Mouse (Mus musculus) lung, embryonic 15.5 days (tissue): ENCODE data around the gene Plekho2. TPM values are rescaled to one million over a fixed set of nuclear protein-coding genes. Genes with fewer than 3 reads are reported as not detected.

Experiments used
- ATAC-seq: fragments of 200-750 bp; cut with Nextera tagmentation; 2 replicates; pipeline ENCODE4 v1.8.0; 2017; ENCODE audit warnings: moderate number of reproducible peaks, borderline replicate concordance; ENCODE audit not compliant: low FRiP score, low TSS enrichment; ENCODE audit errors: extremely low read depth
- H3K27ac ChIP-seq: fragments of 300-500 bp; sonication (generic); 2 replicates; pipeline ENCODE4 v1.5.1; 2015; ENCODE audit warnings: moderate library complexity, mild to moderate bottlenecking, inconsistent platforms
- H3K27me3 ChIP-seq: fragments of 300-500 bp; sonication (generic); 2 replicates; pipeline ENCODE4 v1.6.1; 2015; ENCODE audit warnings: inconsistent platforms
- H3K36me3 ChIP-seq: fragments of 300-500 bp; sonication (generic); 2 replicates; pipeline ENCODE4 v1.6.1; 2015; ENCODE audit warnings: inconsistent platforms
- H3K4me1 ChIP-seq: fragments of 300-500 bp; sonication (generic); 2 replicates; pipeline ENCODE4 v1.6.1; 2015; ENCODE audit warnings: inconsistent platforms
- H3K4me2 ChIP-seq: fragments of 300-500 bp; sonication (generic); 2 replicates; pipeline ENCODE4 v1.6.1; 2015; ENCODE audit warnings: inconsistent platforms, mild to moderate bottlenecking, moderate library complexity
- H3K4me3 ChIP-seq: fragments of 300-500 bp; sonication (generic); 2 replicates; pipeline ENCODE4 v1.5.1; 2015; ENCODE audit warnings: mild to moderate bottlenecking, inconsistent platforms
- H3K9ac ChIP-seq: fragments of 300-500 bp; sonication (generic); 2 replicates; pipeline ENCODE4 v1.6.1; 2015; ENCODE audit warnings: inconsistent platforms
- H3K9me3 ChIP-seq: fragments of 300-500 bp; sonication (generic); 2 replicates; pipeline ENCODE4 v1.6.1; 2016; ENCODE audit warnings: inconsistent platforms
- WGBS: fragments of 180-500 bp; shearing (Covaris S2); methylation state at CpG from one replicate; pipeline ENCODE4 v1.1.7; 2015; 5-methylcytosine and 5-hydroxymethylcytosine counted together
- polyA plus RNA-seq: library from polyadenylated mRNA; unstranded; fragments of >200 nt; fragmentation: Nextera tagmentation; extraction: Ambion mirVana; gene quantifications from 2 replicates; pipeline ENCODE4 v1.2.1, GENCODE M21; 2015

Gene Plekho2
- polyA plus RNA-seq, 1 experiment from 2014 or later, result 21.7 TPM

- no peak overlapping the region for H3K4me2 ChIP-seq
- no peak overlapping the region for H3K27ac ChIP-seq
- no peaks in the 10 kb centered on the region for H3K27me3 ChIP-seq
- no peaks in the 10 kb centered on the region for H3K9me3 ChIP-seq
- H3K4me3 ChIP-seq, result no peak overlapping the region
- H3K4me1 ChIP-seq, result peaks cover 16% of the 10 kb centered on the region
- H3K36me3 ChIP-seq, result peaks cover 26% of the 10 kb centered on the region
- ATAC-seq, result no peak
- 87% methylated on average over 5 of the region's 5 CpGs for WGBS
- no peak overlapping the region for H3K9ac ChIP-seq
These were observed 16.8 kb downstream of the Plekho2 start for GRCm38 (mm10) chr9:65563073-65563472.

GRCm38 (mm10) chr9:65562081-65562506, 17.7 kb downstream of the Plekho2 start:
- WGBS, result 23% methylated on average over 4 of the region's 4 CpGs
- Histone ChIP-seq H3K27me3 (no peaks in the 10 kb centered on the region), H3K9ac (no peak overlapping the region), H3K36me3 (peaks cover 32% of the 10 kb centered on the region), H3K27ac (peak overlapping the region; percentile 13), H3K4me3 (no peak overlapping the region), H3K9me3 (no peaks in the 10 kb centered on the region), H3K4me2 (no peak overlapping the region), H3K4me1 (peaks cover 16% of the 10 kb centered on the region)
- ATAC-seq, result peak; percentile 29; the same call in 1 of the 2 replicates

GRCm38 (mm10) chr9:65561016-65561415, 18.8 kb downstream of the Plekho2 start:
- no peak for ATAC-seq
- Histone ChIP-seq H3K4me3 (no peak overlapping the region), H3K27me3 (no peaks in the 10 kb centered on the region), H3K9ac (no peak overlapping the region), H3K9me3 (no peaks in the 10 kb centered on the region), H3K27ac (no peak overlapping the region), H3K36me3 (peaks cover 38% of the 10 kb centered on the region), H3K4me2 (no peak overlapping the region), H3K4me1 (peaks cover 16% of the 10 kb centered on the region)
- WGBS, result 84% methylated on average over 4 of the region's 4 CpGs

- Histone ChIP-seq H3K9me3 (no peaks in the 10 kb centered on the region), H3K36me3 (peaks cover 41% of the 10 kb centered on the region; the same call in 1 of the 2 replicates), H3K27ac (no peak overlapping the region), H3K4me1 (peaks cover 33% of the 10 kb centered on the region), H3K9ac (no peak overlapping the region), H3K27me3 (no peaks in the 10 kb centered on the region), H3K4me2 (no peak overlapping the region), H3K4me3 (no peak overlapping the region)
- no peak for ATAC-seq
- 78% methylated on average over 6 of the region's 6 CpGs for WGBS
These were observed 21.0 kb downstream of the Plekho2 start for GRCm38 (mm10) chr9:65558806-65559205.

GRCm38 (mm10) chr9:65556979-65557378, 22.9 kb downstream of the Plekho2 start:
- no peak for ATAC-seq
- H3K36me3 ChIP-seq, result peaks cover 41% of the 10 kb centered on the region; the same call in 1 of the 2 replicates
- 96% methylated on average over 5 of the region's 5 CpGs for WGBS
- no peaks in the 10 kb centered on the region for H3K9me3 ChIP-seq
- no peak overlapping the region for H3K27ac ChIP-seq
- no peak overlapping the region for H3K9ac ChIP-seq
- no peak overlapping the region for H3K4me3 ChIP-seq
- H3K4me2 ChIP-seq, result no peak overlapping the region
- H3K27me3 ChIP-seq, result no peaks in the 10 kb centered on the region
- peaks cover 29% of the 10 kb centered on the region for H3K4me1 ChIP-seq

- Histone ChIP-seq H3K4me1 (peaks cover 28% of the 10 kb centered on the region), H3K36me3 (peaks cover 41% of the 10 kb centered on the region; the same call in 1 of the 2 replicates), H3K4me2 (no peak overlapping the region), H3K4me3 (no peak overlapping the region), H3K9me3 (no peaks in the 10 kb centered on the region), H3K27ac (no peak overlapping the region), H3K27me3 (no peaks in the 10 kb centered on the region), H3K9ac (no peak overlapping the region)
- 91% methylated on average over 8 of the region's 8 CpGs for WGBS
- no peak for ATAC-seq
These were observed 23.5 kb downstream of the Plekho2 start for GRCm38 (mm10) chr9:65556349-65556748.

- Histone ChIP-seq H3K27ac (peak overlapping the region; percentile 79), H3K36me3 (peaks cover 41% of the 10 kb centered on the region; the same call in 1 of the 2 replicates), H3K9ac (no peak overlapping the region), H3K4me2 (no peak overlapping the region), H3K9me3 (no peaks in the 10 kb centered on the region), H3K27me3 (no peaks in the 10 kb centered on the region), H3K4me1 (peaks cover 30% of the 10 kb centered on the region), H3K4me3 (no peak overlapping the region)
- no peak for ATAC-seq
- 60% methylated on average over 4 of the region's 4 CpGs for WGBS
These were observed 24.2 kb downstream of the Plekho2 start for GRCm38 (mm10) chr9:65555621-65556020.

- Histone ChIP-seq H3K9ac (0 out of 2 replicates have a peak overlapping the region, but pooled peaks have one; percentile 11), H3K9me3 (no peaks in the 10 kb centered on the region), H3K4me3 (no peak overlapping the region), H3K36me3 (peaks cover 36% of the 10 kb centered on the region; the same call in 1 of the 2 replicates), H3K27ac (peak overlapping the region; percentile 79), H3K27me3 (no peaks in the 10 kb centered on the region), H3K4me1 (peaks cover 36% of the 10 kb centered on the region), H3K4me2 (no peak overlapping the region)
- 7% methylated on average over 5 of the region's 5 CpGs for WGBS
- peak; percentile 62 for ATAC-seq
These were observed 24.8 kb downstream of the Plekho2 start for GRCm38 (mm10) chr9:65555001-65555405.

GRCm38 (mm10) chr9:65552711-65553110, 27.1 kb downstream of the Plekho2 start:
- H3K27ac ChIP-seq, result no peak overlapping the region
- no peak overlapping the region for H3K4me3 ChIP-seq
- ATAC-seq, result no peak
- 90% methylated on average over 2 of the region's 2 CpGs for WGBS
- no peaks in the 10 kb centered on the region for H3K27me3 ChIP-seq
- H3K4me1 ChIP-seq, result peaks cover 52% of the 10 kb centered on the region
- no peak overlapping the region for H3K9ac ChIP-seq
- H3K4me2 ChIP-seq, result no peak overlapping the region
- H3K9me3 ChIP-seq, result no peaks in the 10 kb centered on the region
- peaks cover 25% of the 10 kb centered on the region; the same call in 1 of the 2 replicates for H3K36me3 ChIP-seq

GRCm38 (mm10) chr9:65552141-65552540, 27.7 kb downstream of the Plekho2 start:
- WGBS, result 69% methylated on average over 5 of the region's 5 CpGs
- H3K4me2 ChIP-seq, result no peak overlapping the region
- H3K4me1 ChIP-seq, result peaks cover 55% of the 10 kb centered on the region
- no peak for ATAC-seq
- no peaks in the 10 kb centered on the region for H3K9me3 ChIP-seq
- H3K27me3 ChIP-seq, result no peaks in the 10 kb centered on the region
- no peak overlapping the region for H3K9ac ChIP-seq
- H3K27ac ChIP-seq, result peak overlapping the region; percentile 95; the same call in 1 of the 2 replicates
- no peak overlapping the region for H3K4me3 ChIP-seq
- peaks cover 20% of the 10 kb centered on the region; the same call in 1 of the 2 replicates for H3K36me3 ChIP-seq

- H3K4me3 ChIP-seq, result no peak overlapping the region
- 12% methylated on average over 5 of the region's 5 CpGs for WGBS
- H3K27ac ChIP-seq, result peak overlapping the region; percentile 95
- H3K4me2 ChIP-seq, result no peak overlapping the region
- H3K9me3 ChIP-seq, result no peaks in the 10 kb centered on the region
- peaks cover 9% of the 10 kb centered on the region; the same call in 1 of the 2 replicates for H3K36me3 ChIP-seq
- no peaks in the 10 kb centered on the region for H3K27me3 ChIP-seq
- peak; percentile 91 for ATAC-seq
- peaks cover 65% of the 10 kb centered on the region for H3K4me1 ChIP-seq
- no peak overlapping the region for H3K9ac ChIP-seq
These were observed 28.8 kb downstream of the Plekho2 start for GRCm38 (mm10) chr9:65551035-65551434.

- H3K27ac ChIP-seq, result peak overlapping the region; percentile 95
- no peak overlapping the region for H3K4me2 ChIP-seq
- H3K27me3 ChIP-seq, result no peaks in the 10 kb centered on the region
- no peak overlapping the region for H3K4me3 ChIP-seq
- H3K9ac ChIP-seq, result no peak overlapping the region
- peaks cover 65% of the 10 kb centered on the region for H3K4me1 ChIP-seq
- ATAC-seq, result no peak
- H3K36me3 ChIP-seq, result 0 out of 2 replicates have a peak, but pooled peaks cover 5% of the 10 kb centered on the region
- no peaks in the 10 kb centered on the region for H3K9me3 ChIP-seq
- WGBS, result 10% methylated on average over 7 of the region's 7 CpGs
These were observed 29.6 kb downstream of the Plekho2 start for GRCm38 (mm10) chr9:65550079-65550831.
